Mouse (Mus musculus) neutrophil, adult 5-6 weeks (primary cell): ENCODE measurements around the gene Sele. TPM values are rescaled to one million over a fixed set of nuclear protein-coding genes. Genes with fewer than 3 reads are reported as not detected.

Experiments
- ATAC-seq: fragments of 151-379, 151-347 bp; 2 replicates; pipeline ENCODE4 v1.8.0; 2017; ENCODE audit warnings: mild to moderate bottlenecking, moderate TSS enrichment; ENCODE audit not compliant: insufficient number of reproducible peaks, poor library complexity, low FRiP score, severe bottlenecking; ENCODE audit errors: extremely low read depth
- total RNA-seq: library from RNA; stranded (forward); fragments of 200-1000 nt; gene quantifications from 2 replicates; pipeline ENCODE4 v1.2.3, GENCODE M21; 2017

Gene Sele
- total RNA-seq, 1 experiment from 2014 or later, result 0.70 TPM

- ATAC-seq, result no peak
These were observed 21.2 kb downstream of the Sele start for GRCm38 (mm10) chr1:164069261-164069660.

- no peak for ATAC-seq
These were observed 22.4 kb downstream of the Sele start for GRCm38 (mm10) chr1:164070461-164070860.

GRCm38 (mm10) chr1:164071111-164071510, 23.1 kb downstream of the Sele start:
- ATAC-seq, result peak; percentile 40; the same call in 1 of the 2 replicates

- ATAC-seq, result no peak
These were observed 24.0 kb downstream of the Sele start for GRCm38 (mm10) chr1:164072001-164072400.

GRCm38 (mm10) chr1:164073091-164073490, 25.1 kb downstream of the Sele start:
- ATAC-seq, result no peak

- ATAC-seq, result no peak
These were observed 25.8 kb downstream of the Sele start for GRCm38 (mm10) chr1:164073803-164074202.

GRCm38 (mm10) chr1:164074606-164075140, 26.6 kb downstream of the Sele start:
- ATAC-seq, result no peak

- no peak for ATAC-seq
These were observed 27.4 kb downstream of the Sele start for GRCm38 (mm10) chr1:164075416-164075815.

GRCm38 (mm10) chr1:164076441-164076840, 28.4 kb downstream of the Sele start:
- ATAC-seq, result peak; percentile 52; the same call in 1 of the 2 replicates

GRCm38 (mm10) chr1:164077031-164077430, 29.0 kb downstream of the Sele start:
- ATAC-seq, result no peak

- ATAC-seq, result peak; percentile 45
These were observed 30.3 kb downstream of the Sele start for GRCm38 (mm10) chr1:164078323-164078741.

- no peak for ATAC-seq
These were observed 31.1 kb downstream of the Sele start for GRCm38 (mm10) chr1:164079091-164079490.

- ATAC-seq, result no peak
These were observed 35.0 kb downstream of the Sele start for GRCm38 (mm10) chr1:164083046-164083445.

- ATAC-seq, result no peak
These were observed 38.8 kb downstream of the Sele start for GRCm38 (mm10) chr1:164086797-164087196.

- ATAC-seq, result peak; percentile 62
These were observed 39.8 kb downstream of the Sele start for GRCm38 (mm10) chr1:164087872-164088271.

GRCm38 (mm10) chr1:164096780-164097179, 48.7 kb downstream of the Sele start:
- no peak for ATAC-seq

GRCm38 (mm10) chr1:164097911-164098310, 49.9 kb downstream of the Sele start:
- peak; percentile 60; the same call in 1 of the 2 replicates for ATAC-seq

GRCm38 (mm10) chr1:164098372-164098771, 50.3 kb downstream of the Sele start:
- 0 out of 2 replicates have a peak, but pooled peaks have one; percentile 30 for ATAC-seq
